Mouse (Mus musculus) telencephalon, adult 2 months (tissue): ENCODE data around the gene Hist3h2a.
A peak's percentile ranks its signal among the peaks of the same experiment; 100 is the strongest.

ENCODE experiments used
- DNase-seq: peaks from one replicate; pipeline ENCODE4 v3.0.0-alpha.2; 2011; ENCODE audit warnings: low read depth, low spot score

Hist3h2a gene

DNA sequence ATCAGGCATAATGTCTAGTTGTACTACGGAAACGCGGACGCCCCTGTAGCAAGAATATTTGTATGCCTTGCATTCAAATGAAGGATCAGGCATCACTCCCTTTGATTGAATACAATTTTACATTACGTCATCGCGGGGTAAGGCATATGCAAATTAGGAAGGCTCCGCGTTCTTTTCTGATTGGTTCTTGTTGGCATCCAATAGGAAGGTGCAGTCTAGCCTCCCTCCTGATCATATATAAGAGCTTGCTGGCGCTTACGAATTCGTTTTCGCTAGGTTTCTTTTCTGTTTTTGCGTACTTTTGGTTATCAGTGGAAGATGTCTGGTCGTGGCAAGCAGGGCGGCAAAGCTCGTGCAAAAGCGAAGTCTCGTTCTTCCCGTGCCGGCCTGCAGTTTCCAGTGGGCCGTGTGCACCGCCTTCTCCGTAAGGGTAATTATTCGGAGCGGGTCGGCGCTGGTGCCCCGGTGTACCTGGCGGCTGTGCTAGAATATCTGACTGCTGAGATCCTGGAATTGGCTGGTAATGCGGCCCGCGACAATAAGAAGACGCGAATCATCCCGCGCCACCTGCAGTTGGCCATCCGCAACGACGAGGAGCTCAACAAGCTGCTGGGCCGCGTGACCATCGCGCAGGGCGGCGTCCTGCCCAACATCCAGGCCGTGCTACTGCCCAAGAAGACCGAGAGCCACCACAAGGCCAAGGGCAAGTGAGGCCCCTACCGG, at the start of gene Hist3h2a, which contains the start of gene Trim17:
Gene Hist3h2a, plus strand, starts transcription at position 266 of the 723 bp plus-strand sequence.
Gene Trim17, plus strand, starts transcription at position 266 of the 723 bp plus-strand sequence.
- peak; percentile 99 for DNase-seq

GRCm38 (mm10) chr11:58904838-58905237, 49.6 kb upstream of the Hist3h2a start:
- DNase-seq = peak; percentile 12

- DNase-seq = no peak
These were observed 40.7 kb upstream of the Hist3h2a start for GRCm38 (mm10) chr11:58913776-58914175.

DNA sequence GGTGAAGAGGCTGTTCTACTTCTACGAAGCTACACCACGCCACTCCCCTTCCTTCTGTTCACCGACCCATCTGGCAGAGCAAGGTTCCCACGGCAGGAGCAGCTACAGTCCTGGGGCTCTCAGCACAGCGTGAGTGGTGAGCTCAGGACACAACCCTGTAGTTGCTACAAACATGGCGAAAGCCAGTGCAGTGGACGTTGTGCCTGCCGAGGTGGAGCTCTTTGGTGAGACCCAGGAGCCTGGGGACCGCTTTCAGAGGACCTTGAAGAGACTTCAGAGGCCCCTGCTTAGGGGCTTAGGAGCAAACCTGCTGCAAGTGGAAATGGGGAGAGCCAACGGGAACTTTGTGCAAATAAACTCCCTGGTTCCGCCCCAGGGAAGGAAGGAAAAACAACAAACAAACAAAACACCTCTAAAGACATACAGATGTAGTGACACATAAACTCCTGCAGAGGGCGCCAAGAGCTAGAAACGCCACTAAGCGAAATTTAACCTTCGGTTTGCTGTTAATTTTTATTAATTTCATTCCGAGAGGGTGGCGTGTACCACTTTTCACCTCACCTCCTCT, 39.9 kb upstream of the Hist3h2a start:
- DNase-seq = no peak

- DNase-seq = no peak
These were observed 37.4 kb upstream of the Hist3h2a start for GRCm38 (mm10) chr11:58916879-58917744.

DNA sequence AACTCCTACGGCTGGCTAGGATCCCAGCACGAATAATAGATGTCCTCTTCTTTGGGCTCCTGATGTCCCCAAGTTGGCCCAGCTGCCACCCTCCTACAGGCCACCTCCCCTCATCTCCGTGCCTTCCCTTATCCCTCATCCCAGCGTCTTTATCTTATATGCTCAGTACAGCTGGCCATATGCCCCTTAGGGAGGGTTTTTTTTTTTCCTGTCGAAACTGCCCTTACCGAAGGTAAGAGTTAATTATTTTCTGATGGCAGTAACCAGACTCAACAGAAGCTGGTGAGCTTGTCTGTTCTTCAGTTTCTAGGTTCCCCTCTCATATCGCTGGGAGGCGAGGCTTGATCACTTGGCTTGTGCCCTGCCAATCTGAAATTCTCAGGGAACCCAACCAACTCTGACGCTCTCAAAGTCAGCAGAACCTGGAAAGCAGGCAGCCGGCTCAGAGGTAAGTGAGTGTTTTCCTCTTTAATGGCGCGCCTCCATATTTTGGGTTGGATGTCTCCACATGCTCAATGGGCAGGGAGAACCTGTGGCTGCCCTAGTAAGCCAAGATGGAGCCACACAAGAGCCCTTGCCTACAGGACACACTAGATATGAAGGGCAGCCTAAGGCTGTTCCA, 36.6 kb upstream of the Hist3h2a start, which contains the start of gene Btnl10:
Gene Btnl10, plus strand, starts transcription at position 164 of the 622 bp plus-strand sequence.
- DNase-seq = no peak

DNA sequence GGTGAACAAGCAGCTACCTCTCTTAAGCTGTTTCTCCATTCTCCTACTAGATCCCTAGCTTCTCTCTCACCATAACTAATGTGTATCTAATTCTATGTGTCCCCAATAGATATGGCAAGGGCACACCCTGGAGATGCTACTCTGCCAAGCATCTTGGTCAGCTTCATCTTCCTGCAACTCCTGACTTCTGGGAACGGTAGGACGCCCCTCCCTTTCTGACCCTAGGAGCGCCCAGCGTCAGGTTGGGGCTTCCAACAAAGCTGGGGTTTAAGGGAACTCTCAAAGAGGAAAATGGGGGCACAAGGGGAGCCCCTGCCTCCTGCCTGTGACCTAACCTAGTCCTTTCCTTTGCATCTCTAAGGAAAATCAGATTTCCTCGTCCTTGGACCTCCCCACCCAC, 35.7 kb upstream of the Hist3h2a start:
- no peak for DNase-seq

DNA sequence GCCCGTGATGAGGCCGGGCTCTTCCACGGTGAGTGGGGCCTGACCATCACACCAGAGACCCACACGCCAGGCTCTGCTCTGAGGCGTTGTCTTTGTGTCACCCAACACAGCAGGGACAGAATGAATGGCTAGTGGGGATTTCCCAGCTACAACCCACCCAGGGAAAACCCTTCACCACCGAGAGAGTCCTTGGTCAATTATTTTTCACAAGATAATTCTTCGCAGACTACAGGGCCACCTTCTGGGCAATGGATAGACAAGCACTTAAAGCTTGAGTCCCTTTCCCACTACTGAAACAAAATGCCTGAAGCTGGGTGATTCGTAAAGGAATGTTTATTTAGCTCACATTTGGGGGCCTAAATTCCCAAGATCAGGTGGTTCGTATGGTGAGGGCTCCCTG, 32.1 kb upstream of the Hist3h2a start:
- no peak for DNase-seq

DNA sequence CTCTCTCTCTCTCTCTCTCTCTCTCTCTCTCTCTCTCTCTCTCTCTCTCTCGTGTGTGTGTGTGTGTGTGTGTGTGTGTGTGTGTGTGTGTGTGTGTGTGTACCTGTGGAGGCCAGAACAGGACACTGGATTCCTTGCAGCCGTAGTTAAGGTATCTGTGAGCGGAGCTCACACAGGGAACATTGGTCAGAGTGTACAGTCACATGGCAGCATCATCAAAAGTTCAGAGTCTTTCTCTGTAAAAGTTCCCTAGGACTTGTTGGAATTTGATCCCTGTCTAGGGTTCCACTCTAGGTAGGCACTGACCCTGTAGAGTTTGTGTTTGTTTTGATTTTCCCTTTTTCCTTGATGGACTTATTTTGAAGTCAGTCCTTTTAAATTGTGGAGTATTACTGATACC, 27.8 kb upstream of the Hist3h2a start:
- no peak for DNase-seq

DNA sequence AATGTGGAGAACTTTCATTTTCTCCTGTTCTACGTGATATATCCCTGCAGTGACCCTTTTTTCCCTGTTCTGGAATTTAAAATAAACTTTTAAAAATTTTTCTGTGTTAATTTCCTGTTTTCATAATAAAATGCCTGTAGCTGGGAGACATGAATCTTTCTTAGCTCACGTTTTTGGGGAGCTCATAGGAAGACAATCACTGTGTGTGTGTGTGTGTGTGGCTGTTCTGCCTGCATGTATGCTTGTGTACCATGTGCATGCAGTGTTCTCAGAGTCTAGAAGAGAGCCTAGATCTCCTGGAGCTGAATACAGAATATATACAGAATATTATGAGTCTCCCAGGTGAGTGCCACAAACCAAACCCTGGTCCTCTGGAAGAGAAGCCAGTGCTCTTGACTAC, 27.4 kb upstream of the Hist3h2a start:
- DNase-seq = no peak

DNA sequence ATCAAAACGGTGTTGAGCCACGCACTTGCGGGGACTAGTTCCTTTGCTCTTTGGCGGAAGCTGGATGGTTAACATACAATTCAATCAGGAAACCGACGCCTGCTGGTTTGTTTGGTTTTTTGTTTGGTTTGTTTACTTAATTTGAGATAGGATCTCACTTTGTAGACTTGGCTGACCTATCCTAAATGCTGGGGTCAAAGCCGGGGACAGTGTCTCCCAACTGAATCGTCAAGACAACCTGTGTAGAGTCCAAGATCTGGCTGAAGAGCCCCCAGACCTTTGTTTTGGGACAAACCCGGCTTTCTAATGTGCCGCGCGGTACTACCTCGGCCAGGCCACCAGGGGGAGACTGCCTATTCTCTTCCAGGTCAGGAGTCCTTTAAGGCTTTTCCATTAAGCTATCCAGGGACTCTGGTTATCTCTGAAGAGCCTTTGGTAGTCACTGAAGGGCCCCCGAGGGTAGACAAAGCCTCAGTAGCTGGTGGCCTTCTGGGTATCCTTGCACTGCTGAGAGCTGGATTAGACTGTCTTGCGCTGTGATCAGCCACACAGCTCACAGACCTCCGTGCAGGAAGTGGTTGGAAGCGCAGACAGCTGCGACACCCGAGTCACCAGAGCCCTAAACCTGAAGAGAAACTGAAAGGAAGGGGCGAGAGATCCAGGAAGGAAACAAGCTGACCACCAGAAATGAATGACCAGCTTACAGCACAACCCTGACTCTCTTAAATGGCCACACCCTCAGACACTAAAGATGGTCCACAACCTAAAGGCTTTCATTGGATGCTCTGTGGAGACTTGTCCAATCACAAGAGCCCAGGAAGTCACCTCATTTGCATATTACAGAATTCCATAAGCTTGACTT, 26.5 kb upstream of the Hist3h2a start:
- DNase-seq = peak; percentile 21

DNA sequence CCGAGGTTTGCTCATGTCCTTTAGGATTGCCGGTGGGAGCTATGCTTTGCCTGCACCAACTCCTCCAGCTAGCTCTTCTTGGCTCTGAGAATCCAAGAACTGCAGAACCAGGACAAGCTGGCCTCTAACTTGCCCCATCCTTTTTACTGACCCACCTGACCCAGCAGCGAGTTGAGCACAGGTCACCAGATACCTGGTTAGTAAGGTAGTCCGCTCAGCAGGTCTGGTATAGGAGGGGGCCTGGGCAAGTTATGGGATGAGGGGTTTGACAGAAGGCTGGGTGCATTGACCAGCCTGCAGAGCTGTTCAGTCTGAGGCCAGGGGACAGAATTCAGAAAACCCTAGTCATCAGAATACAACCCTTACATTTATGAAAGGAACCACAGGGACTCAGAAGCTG, 25.4 kb upstream of the Hist3h2a start:
- DNase-seq = no peak

DNA sequence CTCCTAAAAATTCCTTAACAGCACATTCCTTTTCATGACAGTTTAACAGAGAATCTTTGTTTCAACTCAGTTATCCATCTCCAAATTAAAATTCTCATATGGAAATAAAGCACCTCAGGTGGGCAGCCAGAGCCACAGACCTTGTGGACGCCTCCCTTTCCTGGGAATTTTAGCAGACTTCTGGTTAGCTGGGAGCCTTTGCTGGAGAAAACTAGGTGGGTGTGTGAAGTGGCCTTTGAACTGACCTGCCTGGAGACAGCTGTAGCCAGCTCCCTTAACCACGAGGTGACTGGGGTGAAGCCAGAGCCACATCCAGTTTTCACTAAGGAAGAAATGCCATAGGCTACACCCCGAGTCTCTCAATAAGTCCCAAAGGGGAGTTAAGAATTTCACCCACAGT, 24.8 kb upstream of the Hist3h2a start:
- no peak for DNase-seq

DNA sequence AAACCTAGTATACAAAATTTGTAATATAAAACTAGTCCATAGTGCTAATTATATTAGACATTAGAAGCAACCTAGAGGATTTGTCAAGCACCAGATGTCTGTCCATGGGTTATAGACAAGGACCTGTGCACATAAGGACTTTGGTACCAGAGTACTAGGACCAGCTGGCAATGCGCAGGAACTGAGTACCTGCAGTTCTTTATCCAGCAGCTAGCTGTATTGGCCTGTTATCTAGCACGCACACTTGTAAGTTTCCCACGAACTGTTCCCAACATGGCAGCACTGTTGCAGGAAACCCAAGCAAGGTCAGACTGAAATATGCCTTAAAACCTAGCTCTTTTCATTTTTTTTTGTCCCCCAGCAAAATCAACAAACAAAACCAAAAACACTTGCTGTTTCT, 24.2 kb upstream of the Hist3h2a start:
- no peak for DNase-seq

GRCm38 (mm10) chr11:58931576-58931975, 22.9 kb upstream of the Hist3h2a start:
- DNase-seq = no peak

- no peak for DNase-seq
These were observed 16.6 kb upstream of the Hist3h2a start for GRCm38 (mm10) chr11:58937909-58938308.

- DNase-seq = peak; percentile 92
These were observed 16.0 kb upstream of the Hist3h2a start, which contains the start of gene Rnf187 for GRCm38 (mm10) chr11:58938322-58939087. Gene Rnf187, minus strand, starts transcription at chr11:58938916.

GRCm38 (mm10) chr11:58939088-58939439, 15.4 kb upstream of the Hist3h2a start:
- DNase-seq = no peak

DNA sequence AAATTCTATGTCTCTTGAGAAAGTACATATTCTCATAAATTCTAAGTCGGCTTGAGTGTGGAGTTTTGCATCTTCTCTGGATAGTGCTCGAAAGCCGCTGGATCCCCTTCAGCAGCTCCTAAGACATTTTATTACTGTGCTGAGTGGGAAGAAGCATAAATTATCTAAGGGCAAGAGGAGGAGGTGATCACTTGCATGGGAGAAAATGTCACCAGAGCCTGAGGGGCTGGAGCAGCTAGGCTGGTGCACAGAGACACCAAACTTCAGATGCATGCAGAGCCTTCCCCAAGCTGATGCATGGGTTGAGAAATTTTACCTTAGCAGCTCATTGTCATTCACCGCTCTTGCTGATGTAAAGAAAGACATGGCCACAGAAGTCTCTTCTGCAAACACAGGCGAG, 10.3 kb upstream of the Hist3h2a start:
- no peak for DNase-seq

DNA sequence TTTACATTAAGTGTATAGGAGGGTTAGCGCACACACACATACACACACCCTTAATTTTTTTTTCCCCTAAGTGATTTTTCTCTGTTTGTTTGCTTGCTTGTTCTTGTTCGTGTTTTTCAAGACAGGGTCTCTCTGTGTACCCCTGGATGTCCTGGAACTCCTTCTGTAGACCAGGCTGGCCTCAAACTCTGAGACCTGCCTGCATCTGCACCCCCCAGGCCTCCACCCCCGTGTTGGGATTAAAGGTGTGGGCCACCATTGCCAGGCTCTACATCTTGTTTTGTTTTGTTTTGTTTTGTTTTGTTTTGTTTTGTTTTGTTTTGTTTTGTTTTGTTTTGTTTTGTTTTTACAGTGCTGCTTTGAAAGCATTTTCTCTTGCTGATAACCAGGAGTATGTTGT, 7.2 kb upstream of the Hist3h2a start:
- no peak for DNase-seq
